Mouse (Mus musculus): ENCODE data around the gene Txnrd2. TPM values are rescaled to one million over a fixed set of nuclear protein-coding genes. Genes with fewer than 3 reads are reported as not detected.

The Txnrd2 gene
- 7.1 and 9.3 TPM in 2 replicates for polyA plus RNA-seq (2011; ENCODE audit: insufficient read depth, insufficient read length, low read depth, missing spikeins)

- Histone ChIP-seq H3K27ac (ENCODE audit: insufficient read depth, low read length) (no peak within 1 kb of the TSS), H3K9me3 (replicated peaks; ENCODE audit: control insufficient read depth, insufficient read depth, low read length, poor library complexity, severe bottlenecking) (no peaks in the 10 kb centered on the region), H3K4me3 (ENCODE audit: low read depth, low read length) (peak within 1 kb of the TSS; percentile 80), H3K36me3 (ENCODE audit: control insufficient read depth, insufficient read depth, low read length, poor library complexity, severe bottlenecking) (no peaks in the 10 kb centered on the region), H3K9ac (ENCODE audit: low read depth, poor library complexity, severe bottlenecking) (peak within 1 kb of the TSS; percentile 66), H3K27me3 (ENCODE audit: control insufficient read depth, insufficient read depth, low read length, poor library complexity, severe bottlenecking) (no peaks in the 10 kb centered on the region), H3K4me1 (ENCODE audit: control insufficient read depth, insufficient read depth, low read length) (no peaks in the 10 kb centered on the region)
- TF ChIP-seq POLR2A (IDR thresholded peaks at IDR 0.05; ENCODE audit: insufficient read depth, low read length) = no peak
- TF ChIP-seq EP300 (IDR thresholded peaks at IDR 0.05; ENCODE audit: insufficient read depth, low read depth, low read length) = 0 out of 2 replicates have a peak, but pooled peaks have one; percentile 35
- TF ChIP-seq CTCF (IDR thresholded peaks at IDR 0.05; ENCODE audit: low read depth, low read length) = peak; percentile 38
Observed at GRCm38 (mm10) chr16:18426215-18426791, at the start of gene Txnrd2. TSS of gene Txnrd2 (plus strand) at chr16:18426384.

- H3K9me3 ChIP-seq (replicated peaks; ENCODE audit: control insufficient read depth, insufficient read depth, low read length, poor library complexity, severe bottlenecking) = no peaks in the 10 kb centered on the region
- H3K36me3 ChIP-seq (ENCODE audit: control insufficient read depth, insufficient read depth, low read length, poor library complexity, severe bottlenecking) = no peaks in the 10 kb centered on the region
- no peak overlapping the region for H3K9ac ChIP-seq (ENCODE audit: low read depth, poor library complexity, severe bottlenecking)
- no peak overlapping the region for H3K27ac ChIP-seq (ENCODE audit: insufficient read depth, low read length)
- no peak overlapping the region for H3K4me3 ChIP-seq (ENCODE audit: low read depth, low read length)
- H3K4me1 ChIP-seq (ENCODE audit: control insufficient read depth, insufficient read depth, low read length) = peaks cover 6% of the 10 kb centered on the region
- no peaks in the 10 kb centered on the region for H3K27me3 ChIP-seq (ENCODE audit: control insufficient read depth, insufficient read depth, low read length, poor library complexity, severe bottlenecking)
- TF ChIP-seq EP300 (IDR thresholded peaks at IDR 0.05; ENCODE audit: insufficient read depth, low read depth, low read length) (0 out of 2 replicates have a peak, but pooled peaks have one; percentile 12), POLR2A (IDR thresholded peaks at IDR 0.05; ENCODE audit: insufficient read depth, low read length) (no peak)
Observed at GRCm38 (mm10) chr16:18377203-18377602, 49.0 kb upstream of the Txnrd2 start.

DNA sequence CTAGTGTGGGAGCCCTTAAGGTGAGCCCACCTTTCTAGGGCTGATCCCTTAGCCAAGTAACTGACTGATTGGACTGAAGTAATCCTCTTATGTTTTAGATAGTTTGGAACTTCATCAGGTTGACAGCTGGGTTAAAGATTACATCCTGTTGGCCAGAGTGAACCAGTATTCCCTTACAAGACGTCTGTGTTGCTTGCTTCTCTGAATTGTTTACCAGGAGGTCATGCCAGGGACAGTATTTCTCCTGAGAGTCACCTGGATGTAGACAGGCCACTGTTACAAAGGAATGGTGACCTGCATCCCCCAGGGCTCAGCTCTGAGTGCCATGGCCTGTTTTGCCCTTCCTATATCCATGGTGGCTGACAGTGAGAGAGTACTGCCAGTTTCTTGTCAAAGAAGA, 47.7 kb upstream of the Txnrd2 start:
- Histone ChIP-seq H3K4me1 (ENCODE audit: control insufficient read depth, insufficient read depth, low read length) (peaks cover 6% of the 10 kb centered on the region), H3K9ac (ENCODE audit: low read depth, poor library complexity, severe bottlenecking) (no peak overlapping the region), H3K27me3 (ENCODE audit: control insufficient read depth, insufficient read depth, low read length, poor library complexity, severe bottlenecking) (no peaks in the 10 kb centered on the region), H3K4me3 (ENCODE audit: low read depth, low read length) (no peak overlapping the region), H3K9me3 (replicated peaks; ENCODE audit: control insufficient read depth, insufficient read depth, low read length, poor library complexity, severe bottlenecking) (no peaks in the 10 kb centered on the region), H3K27ac (ENCODE audit: insufficient read depth, low read length) (no peak overlapping the region), H3K36me3 (ENCODE audit: control insufficient read depth, insufficient read depth, low read length, poor library complexity, severe bottlenecking) (no peaks in the 10 kb centered on the region)
- TF ChIP-seq CTCF (IDR thresholded peaks at IDR 0.05; ENCODE audit: low read depth, low read length) (no peak), EP300 (IDR thresholded peaks at IDR 0.05; ENCODE audit: insufficient read depth, low read depth, low read length) (no peak), POLR2A (IDR thresholded peaks at IDR 0.05; ENCODE audit: insufficient read depth, low read length) (no peak)

DNA sequence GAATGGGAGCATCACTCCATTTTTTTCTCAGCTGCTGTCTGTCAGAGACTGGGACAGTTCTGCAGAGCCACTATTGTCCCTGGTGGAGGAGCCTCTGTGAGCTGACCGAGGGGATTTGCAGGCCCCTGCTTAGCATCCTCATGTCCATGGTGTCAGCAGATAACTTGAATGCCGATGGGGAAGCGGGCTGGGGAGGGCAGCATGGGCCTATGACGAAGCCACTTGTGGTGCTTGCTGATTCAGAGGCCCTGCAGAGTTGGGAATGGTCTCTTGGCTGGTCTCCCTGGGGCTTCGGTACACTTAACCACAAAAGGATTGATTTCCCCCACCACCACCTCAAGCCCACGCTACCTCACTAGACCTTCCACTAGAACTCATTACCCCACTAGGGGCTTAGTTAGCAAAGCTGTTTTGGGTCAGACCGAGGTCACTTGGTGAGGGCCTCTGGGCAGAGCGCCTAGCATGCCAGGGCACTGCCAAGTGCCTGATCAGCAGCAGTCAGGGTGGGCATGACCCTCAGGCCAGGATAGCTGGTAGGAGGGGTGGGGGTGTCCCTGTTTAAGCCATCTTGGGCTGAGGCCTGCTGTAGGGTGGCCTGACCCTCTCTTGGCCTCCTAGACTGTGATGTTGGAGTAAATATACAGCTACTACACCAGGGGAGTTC, 46.7 kb upstream of the Txnrd2 start:
- Histone ChIP-seq H3K36me3 (ENCODE audit: control insufficient read depth, insufficient read depth, low read length, poor library complexity, severe bottlenecking) (no peaks in the 10 kb centered on the region), H3K27me3 (ENCODE audit: control insufficient read depth, insufficient read depth, low read length, poor library complexity, severe bottlenecking) (no peaks in the 10 kb centered on the region), H3K4me1 (ENCODE audit: control insufficient read depth, insufficient read depth, low read length) (peaks cover 6% of the 10 kb centered on the region), H3K9ac (ENCODE audit: low read depth, poor library complexity, severe bottlenecking) (no peak overlapping the region), H3K4me3 (ENCODE audit: low read depth, low read length) (no peak overlapping the region), H3K27ac (ENCODE audit: insufficient read depth, low read length) (no peak overlapping the region), H3K9me3 (replicated peaks; ENCODE audit: control insufficient read depth, insufficient read depth, low read length, poor library complexity, severe bottlenecking) (no peaks in the 10 kb centered on the region)
- TF ChIP-seq CTCF (IDR thresholded peaks at IDR 0.05; ENCODE audit: low read depth, low read length) (no peak), EP300 (IDR thresholded peaks at IDR 0.05; ENCODE audit: insufficient read depth, low read depth, low read length) (no peak), POLR2A (IDR thresholded peaks at IDR 0.05; ENCODE audit: insufficient read depth, low read length) (no peak)

DNA sequence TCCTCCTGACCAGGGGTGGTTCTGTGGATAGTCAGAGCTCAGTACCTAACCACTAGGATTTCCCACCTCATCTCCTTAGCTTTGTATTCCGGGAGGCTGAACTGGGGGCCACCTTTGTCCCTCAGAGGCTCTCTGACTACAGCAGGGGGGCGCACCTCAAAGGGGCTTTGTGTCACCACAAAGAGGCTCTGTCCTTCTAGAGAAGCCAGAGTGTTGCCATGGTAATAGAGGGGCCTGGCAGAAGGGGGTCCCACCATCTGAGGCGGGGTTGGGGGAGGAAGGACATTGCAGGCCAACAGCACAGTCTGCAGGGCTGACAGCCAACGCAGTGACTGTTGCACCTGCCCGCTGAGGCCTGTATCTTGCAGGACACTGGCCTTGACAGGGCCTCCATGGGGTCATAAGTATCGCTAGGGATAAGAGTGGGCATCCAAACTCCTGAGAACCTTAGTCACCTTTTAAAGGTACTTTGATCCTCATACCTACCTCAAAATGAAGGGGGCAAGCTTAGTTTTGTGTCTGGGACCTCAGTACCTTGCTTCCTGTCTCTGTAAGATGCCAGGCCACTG, 45.6 kb upstream of the Txnrd2 start:
- Histone ChIP-seq H3K27me3 (ENCODE audit: control insufficient read depth, insufficient read depth, low read length, poor library complexity, severe bottlenecking) (no peaks in the 10 kb centered on the region), H3K9ac (ENCODE audit: low read depth, poor library complexity, severe bottlenecking) (no peak overlapping the region), H3K27ac (ENCODE audit: insufficient read depth, low read length) (no peak overlapping the region), H3K4me3 (ENCODE audit: low read depth, low read length) (no peak overlapping the region), H3K36me3 (ENCODE audit: control insufficient read depth, insufficient read depth, low read length, poor library complexity, severe bottlenecking) (no peaks in the 10 kb centered on the region), H3K4me1 (ENCODE audit: control insufficient read depth, insufficient read depth, low read length) (peaks cover 9% of the 10 kb centered on the region), H3K9me3 (replicated peaks; ENCODE audit: control insufficient read depth, insufficient read depth, low read length, poor library complexity, severe bottlenecking) (no peaks in the 10 kb centered on the region)
- TF ChIP-seq CTCF (IDR thresholded peaks at IDR 0.05; ENCODE audit: low read depth, low read length) (no peak), EP300 (IDR thresholded peaks at IDR 0.05; ENCODE audit: insufficient read depth, low read depth, low read length) (no peak), POLR2A (IDR thresholded peaks at IDR 0.05; ENCODE audit: insufficient read depth, low read length) (no peak)
